Mouse (Mus musculus): ENCODE results near the gene Olfr478. TPM values are rescaled to one million over a fixed set of nuclear protein-coding genes. Genes with fewer than 3 reads are reported as not detected.

Olfr478 gene
- not detected for polyA plus RNA-seq (2014; fragmentation: Illumina TruSeq; extraction: RNeasy Lipid Tissue Mini Kit (QIAGEN cat#74804); ENCODE audit: low read depth, low replicate concordance)

GRCm38 (mm10) chr7:108033889-108034288, at the start of gene Olfr478:
Olfr478 (minus strand) TSS chr7:108033989.

GRCm38 (mm10) chr7:108079555-108079954, 45.8 kb upstream of the Olfr478 start, which contains the start of gene Olfr481:
Olfr481 (plus strand) TSS chr7:108079855.

DNA sequence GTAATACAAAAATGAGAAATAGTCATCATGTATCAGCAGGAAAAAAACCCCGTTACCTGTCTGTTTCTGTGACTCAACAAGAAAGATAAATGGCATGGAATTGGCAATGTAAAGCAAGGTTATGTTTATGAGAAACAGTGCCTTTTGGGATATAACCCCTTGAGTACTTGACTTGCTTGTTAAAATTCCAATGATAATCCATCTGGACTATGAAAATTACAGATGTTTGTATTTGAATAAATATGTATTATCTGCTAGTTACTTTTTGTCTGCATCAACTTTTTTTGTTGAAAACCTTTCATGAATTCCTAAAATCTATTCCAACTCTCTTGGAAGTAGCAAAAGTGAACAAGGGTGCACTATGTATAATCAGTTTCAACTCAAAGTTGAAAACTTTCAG, 33.5 kb upstream of the Olfr478 start, which contains the start of gene Olfr480:
TSS of gene Olfr480 (minus strand) at position 101 of the 400 bp plus-strand sequence.

DNA sequence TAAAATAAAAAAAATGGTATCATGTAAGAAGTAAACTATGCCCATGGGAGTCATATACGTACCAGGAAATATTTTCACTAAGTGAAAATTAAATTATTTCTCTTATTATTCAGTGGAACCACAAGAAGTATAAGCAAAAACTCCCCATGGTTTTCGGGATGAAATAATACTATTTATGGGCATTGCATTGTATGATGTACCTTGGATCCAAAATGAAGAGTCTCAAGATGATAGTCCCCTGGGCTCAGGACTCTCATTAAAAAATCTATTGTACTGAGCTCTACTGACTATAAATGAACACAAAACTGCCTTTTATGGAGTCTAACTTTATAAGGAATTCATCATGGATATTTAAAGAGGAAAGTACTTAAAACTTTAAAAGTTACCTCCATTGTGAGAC, 16.6 kb upstream of the Olfr478 start, which contains the start of gene Olfr479:
TSS of gene Olfr479 (plus strand) at position 301 of the 400 bp plus-strand sequence.

DNA sequence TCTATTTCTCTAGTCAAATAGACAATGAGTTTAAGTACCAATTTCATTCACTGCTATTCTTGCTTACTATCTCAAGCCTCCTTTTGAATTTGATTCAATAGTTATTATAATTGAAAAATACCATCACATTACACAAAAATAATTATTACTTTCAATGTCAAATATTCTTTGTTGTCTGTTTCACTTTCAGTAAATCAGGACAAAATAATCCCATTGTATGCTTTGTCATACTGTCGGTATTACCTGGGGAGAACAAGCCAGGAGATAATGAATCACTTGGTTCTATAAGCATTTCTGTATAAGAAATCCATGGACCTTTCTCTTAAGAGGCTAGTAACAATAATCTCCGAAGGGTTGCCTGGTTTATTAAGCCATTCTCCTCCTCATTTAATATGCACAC, 47.4 kb downstream of the Olfr478 start, which contains the start of gene Olfr477:
TSS of gene Olfr477 (plus strand) at position 301 of the 400 bp plus-strand sequence.

Other genes starting within 250 kb of the Olfr478 start
- gene Ovch2, start 232.8 kb downstream of the Olfr478 start, polyA plus RNA-seq (2014; fragmentation: Illumina TruSeq; extraction: RNeasy Lipid Tissue Mini Kit (QIAGEN cat#74804); ENCODE audit: low read depth, low replicate concordance) = not detected
- gene Olfr467, start 221.7 kb downstream of the Olfr478 start, polyA plus RNA-seq (2014; fragmentation: Illumina TruSeq; extraction: RNeasy Lipid Tissue Mini Kit (QIAGEN cat#74804); ENCODE audit: low read depth, low replicate concordance) = not detected
- gene Olfr469, start 208.4 kb downstream of the Olfr478 start, polyA plus RNA-seq (2014; fragmentation: Illumina TruSeq; extraction: RNeasy Lipid Tissue Mini Kit (QIAGEN cat#74804); ENCODE audit: low read depth, low replicate concordance) = not detected
- gene Olfr470, start 186.5 kb downstream of the Olfr478 start, polyA plus RNA-seq (2014; fragmentation: Illumina TruSeq; extraction: RNeasy Lipid Tissue Mini Kit (QIAGEN cat#74804); ENCODE audit: low read depth, low replicate concordance) = not detected
- not detected for gene Olfr472, start 136.1 kb downstream of the Olfr478 start, polyA plus RNA-seq (2014; fragmentation: Illumina TruSeq; extraction: RNeasy Lipid Tissue Mini Kit (QIAGEN cat#74804); ENCODE audit: low read depth, low replicate concordance)
- not detected for gene Olfr473, start 103.5 kb downstream of the Olfr478 start, polyA plus RNA-seq (2014; fragmentation: Illumina TruSeq; extraction: RNeasy Lipid Tissue Mini Kit (QIAGEN cat#74804); ENCODE audit: low read depth, low replicate concordance)
- gene Olfr474, start 79.3 kb downstream of the Olfr478 start, polyA plus RNA-seq (2014; fragmentation: Illumina TruSeq; extraction: RNeasy Lipid Tissue Mini Kit (QIAGEN cat#74804); ENCODE audit: low read depth, low replicate concordance) = not detected
- gene Olfr476, start 69.2 kb downstream of the Olfr478 start, polyA plus RNA-seq (2014; fragmentation: Illumina TruSeq; extraction: RNeasy Lipid Tissue Mini Kit (QIAGEN cat#74804); ENCODE audit: low read depth, low replicate concordance) = not detected
- not detected for gene Olfr477, start 47.3 kb downstream of the Olfr478 start, polyA plus RNA-seq (2014; fragmentation: Illumina TruSeq; extraction: RNeasy Lipid Tissue Mini Kit (QIAGEN cat#74804); ENCODE audit: low read depth, low replicate concordance)
- gene Olfr479, start 16.7 kb upstream of the Olfr478 start, polyA plus RNA-seq (2014; fragmentation: Illumina TruSeq; extraction: RNeasy Lipid Tissue Mini Kit (QIAGEN cat#74804); ENCODE audit: low read depth, low replicate concordance) = not detected
- not detected for gene Olfr480, start 33.4 kb upstream of the Olfr478 start, polyA plus RNA-seq (2014; fragmentation: Illumina TruSeq; extraction: RNeasy Lipid Tissue Mini Kit (QIAGEN cat#74804); ENCODE audit: low read depth, low replicate concordance)
- gene Olfr481, start 45.9 kb upstream of the Olfr478 start, polyA plus RNA-seq (2014; fragmentation: Illumina TruSeq; extraction: RNeasy Lipid Tissue Mini Kit (QIAGEN cat#74804); ENCODE audit: low read depth, low replicate concordance) = not detected
- gene Olfr482, start 63.6 kb upstream of the Olfr478 start, polyA plus RNA-seq (2014; fragmentation: Illumina TruSeq; extraction: RNeasy Lipid Tissue Mini Kit (QIAGEN cat#74804); ENCODE audit: low read depth, low replicate concordance) = not detected
- not detected for gene Olfr483, start 66.9 kb upstream of the Olfr478 start, polyA plus RNA-seq (2014; fragmentation: Illumina TruSeq; extraction: RNeasy Lipid Tissue Mini Kit (QIAGEN cat#74804); ENCODE audit: low read depth, low replicate concordance)
- not detected for gene Olfr484, start 93.5 kb upstream of the Olfr478 start, polyA plus RNA-seq (2014; fragmentation: Illumina TruSeq; extraction: RNeasy Lipid Tissue Mini Kit (QIAGEN cat#74804); ENCODE audit: low read depth, low replicate concordance)
- gene Olfr485, start 125.9 kb upstream of the Olfr478 start, polyA plus RNA-seq (2014; fragmentation: Illumina TruSeq; extraction: RNeasy Lipid Tissue Mini Kit (QIAGEN cat#74804); ENCODE audit: low read depth, low replicate concordance) = not detected
- gene Olfr486, start 138.8 kb upstream of the Olfr478 start, polyA plus RNA-seq (2014; fragmentation: Illumina TruSeq; extraction: RNeasy Lipid Tissue Mini Kit (QIAGEN cat#74804); ENCODE audit: low read depth, low replicate concordance) = not detected
- gene Olfr487, start 180.6 kb upstream of the Olfr478 start, polyA plus RNA-seq (2014; fragmentation: Illumina TruSeq; extraction: RNeasy Lipid Tissue Mini Kit (QIAGEN cat#74804); ENCODE audit: low read depth, low replicate concordance) = not detected
- not detected for gene Olfr488, start 224.4 kb upstream of the Olfr478 start, polyA plus RNA-seq (2014; fragmentation: Illumina TruSeq; extraction: RNeasy Lipid Tissue Mini Kit (QIAGEN cat#74804); ENCODE audit: low read depth, low replicate concordance)